Mouse (Mus musculus) stomach, embryonic 15.5 days (tissue): ENCODE results near the gene Fars2. TPM values are rescaled to one million over a fixed set of nuclear protein-coding genes. Genes with fewer than 3 reads are reported as not detected.
"Not testable (repeated sequence)": the region's sequence is repeated elsewhere in the genome, so short reads cannot be mapped to it uniquely, and the experiment has no call there.

Source experiments
- ATAC-seq: fragments of 200-750 bp; cut with Nextera tagmentation; 2 replicates; pipeline ENCODE4 v1.8.0; 2017; ENCODE audit warnings: low read depth, moderate number of reproducible peaks, moderate TSS enrichment; ENCODE audit not compliant: insufficient read depth, low FRiP score
- H3K27ac ChIP-seq: fragments of 300-500 bp; sonication (generic); 2 replicates; pipeline ENCODE4 v1.5.1; 2015; ENCODE audit warnings: mild to moderate bottlenecking, inconsistent platforms
- H3K27me3 ChIP-seq: fragments of 300-500 bp; sonication (generic); replicated peaks from 2 replicates; pipeline ENCODE4 v1.6.1; 2015; ENCODE audit warnings: inconsistent platforms
- H3K36me3 ChIP-seq: fragments of 300-500 bp; sonication (generic); 2 replicates; pipeline ENCODE4 v1.6.1; 2015; ENCODE audit warnings: inconsistent platforms
- H3K4me1 ChIP-seq: fragments of 300-500 bp; sonication (generic); 2 replicates; pipeline ENCODE4 v1.6.1; 2015; ENCODE audit warnings: inconsistent platforms
- H3K4me2 ChIP-seq: fragments of 300-500 bp; sonication (generic); 2 replicates; pipeline ENCODE4 v1.6.1; 2015; ENCODE audit warnings: mild to moderate bottlenecking, inconsistent platforms
- H3K4me3 ChIP-seq: fragments of 300-500 bp; sonication (generic); replicated peaks from 2 replicates; pipeline ENCODE4 v1.5.1; 2015; ENCODE audit warnings: inconsistent platforms
- H3K9ac ChIP-seq: fragments of 300-500 bp; sonication (generic); 2 replicates; pipeline ENCODE4 v1.6.1; 2015; ENCODE audit warnings: inconsistent platforms
- H3K9me3 ChIP-seq: fragments of 300-500 bp; sonication (generic); 2 replicates; pipeline ENCODE4 v1.6.1; 2016; ENCODE audit warnings: inconsistent platforms
- WGBS: fragments of 180-500 bp; shearing (Covaris S2); methylation state at CpG from one replicate; pipeline ENCODE4 v1.1.7; 2015; 5-methylcytosine and 5-hydroxymethylcytosine counted together
- polyA plus RNA-seq: library from polyadenylated mRNA; unstranded; fragments of >200 nt; fragmentation: Nextera tagmentation; extraction: Ambion mirVana; gene quantifications from 2 replicates; pipeline ENCODE4 v1.2.1, GENCODE M21; 2015

Gene Fars2
- polyA plus RNA-seq, 1 experiment from 2014 or later, result 39.5 TPM

DNA sequence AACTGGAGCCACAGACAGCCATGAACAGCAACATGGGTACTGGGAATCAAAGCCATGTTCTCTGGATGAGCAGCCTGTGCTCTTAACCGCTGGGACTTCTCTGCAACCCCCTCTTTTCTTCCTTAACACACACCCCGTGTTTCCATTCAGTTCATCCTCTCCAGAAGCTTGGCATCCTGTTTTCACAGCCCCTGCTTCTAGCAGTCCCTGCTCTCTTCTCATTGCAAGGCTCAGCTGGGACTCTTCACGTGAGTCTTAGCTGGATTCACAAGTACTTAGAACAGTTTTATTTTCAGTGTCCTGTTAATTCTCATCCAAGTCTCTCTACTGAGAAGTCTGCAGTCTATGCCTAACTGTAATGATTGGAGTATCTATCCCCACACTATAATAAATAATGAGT, 334.2 kb downstream of the Fars2 start:
- H3K36me3 ChIP-seq, result no peaks in the 10 kb centered on the region
- no peaks in the 10 kb centered on the region for H3K9me3 ChIP-seq
- no peak overlapping the region for H3K4me3 ChIP-seq
- ATAC-seq, result no peak; the same call in 1 of the 2 replicates
- no peak overlapping the region for H3K4me2 ChIP-seq
- H3K9ac ChIP-seq, result no peak overlapping the region
- H3K27ac ChIP-seq, result no peak overlapping the region
- 45% methylated on average over 3 of the region's 3 CpGs for WGBS
- no peaks in the 10 kb centered on the region for H3K27me3 ChIP-seq
- H3K4me1 ChIP-seq, result no peaks in the 10 kb centered on the region

DNA sequence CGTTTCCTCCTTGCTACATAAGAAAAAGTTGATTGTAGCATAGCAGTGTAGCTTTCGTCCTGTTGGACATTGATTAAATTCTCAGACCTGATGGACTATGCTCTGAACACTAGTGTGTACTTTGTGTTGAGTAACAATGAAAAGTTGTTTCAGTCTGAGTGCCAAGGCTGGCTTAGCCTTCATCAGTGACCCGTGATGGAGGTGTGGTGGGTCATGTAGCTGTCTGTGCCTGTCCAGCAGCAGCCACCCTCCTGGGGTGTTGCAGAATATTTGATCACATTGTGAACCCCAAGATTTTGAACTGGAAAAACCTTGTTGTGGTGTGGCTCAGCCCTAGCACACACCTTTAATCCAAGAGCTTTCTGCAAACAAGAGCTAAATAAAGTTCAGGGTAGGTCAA, 343.3 kb downstream of the Fars2 start:
- H3K27me3 ChIP-seq, result no peaks in the 10 kb centered on the region
- no peaks in the 10 kb centered on the region for H3K36me3 ChIP-seq
- WGBS, result 49% methylated on average over 3 of the region's 3 CpGs
- H3K4me2 ChIP-seq, result no peak overlapping the region
- H3K4me1 ChIP-seq, result no peaks in the 10 kb centered on the region
- peak; percentile 35; the same call in 1 of the 2 replicates for ATAC-seq
- no peak overlapping the region for H3K4me3 ChIP-seq
- no peak overlapping the region for H3K9ac ChIP-seq
- H3K27ac ChIP-seq, result no peak overlapping the region
- no peaks in the 10 kb centered on the region for H3K9me3 ChIP-seq

DNA sequence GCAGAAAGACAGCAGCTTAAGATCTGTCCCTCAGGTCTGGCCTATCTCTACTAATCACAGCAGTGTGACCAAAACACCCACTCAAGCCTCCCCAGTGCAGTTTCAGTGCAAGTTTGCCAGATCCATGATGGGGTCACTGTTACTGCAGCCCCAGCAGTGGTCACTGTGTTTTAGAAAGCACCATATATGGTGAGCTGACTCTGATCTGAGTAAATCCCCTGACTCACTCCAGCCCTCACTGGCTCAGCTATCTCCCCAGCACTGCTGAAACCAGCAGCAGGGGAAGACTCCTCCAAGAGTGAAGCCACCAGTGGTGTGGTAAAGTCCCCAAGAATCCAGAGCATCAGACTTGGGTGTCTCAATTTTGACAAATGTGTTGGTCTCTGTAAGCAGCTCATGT, 346.5 kb downstream of the Fars2 start:
- H3K27ac ChIP-seq, result no peak overlapping the region
- H3K4me3 ChIP-seq, result no peak overlapping the region
- no peak overlapping the region for H3K4me2 ChIP-seq
- H3K9ac ChIP-seq, result no peak overlapping the region
- no peaks in the 10 kb centered on the region for H3K9me3 ChIP-seq
- no peaks in the 10 kb centered on the region for H3K4me1 ChIP-seq
- H3K36me3 ChIP-seq, result no peaks in the 10 kb centered on the region
- ATAC-seq, result no peak
- no peaks in the 10 kb centered on the region for H3K27me3 ChIP-seq

DNA sequence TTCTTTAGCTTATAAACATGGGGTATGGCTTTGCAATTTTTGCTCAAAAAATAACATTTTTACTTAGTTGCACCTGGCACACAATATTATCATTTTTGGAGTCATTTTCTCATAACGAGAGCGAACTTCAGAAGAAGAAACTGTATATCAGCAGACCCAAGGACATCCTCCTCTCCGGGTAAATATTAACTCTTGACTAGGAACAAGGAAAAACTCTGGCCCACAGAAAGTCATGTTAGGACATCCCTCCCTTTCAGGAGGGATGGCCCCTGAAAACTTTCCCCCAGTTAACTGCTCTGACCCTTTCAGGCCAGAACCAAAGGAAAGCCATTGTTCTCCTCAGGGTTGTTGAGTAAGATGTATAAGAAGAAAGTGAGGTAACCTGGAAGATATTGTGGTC, 348.9 kb downstream of the Fars2 start:
- H3K9ac ChIP-seq, H3K27ac ChIP-seq, H3K9me3 ChIP-seq, H3K4me2 ChIP-seq, H3K4me1 ChIP-seq, H3K36me3 ChIP-seq, H3K27me3 ChIP-seq, ATAC-seq, H3K4me3 ChIP-seq: not testable (repeated sequence)
- WGBS, result 84% methylated on average over 3 of the region's 3 CpGs

DNA sequence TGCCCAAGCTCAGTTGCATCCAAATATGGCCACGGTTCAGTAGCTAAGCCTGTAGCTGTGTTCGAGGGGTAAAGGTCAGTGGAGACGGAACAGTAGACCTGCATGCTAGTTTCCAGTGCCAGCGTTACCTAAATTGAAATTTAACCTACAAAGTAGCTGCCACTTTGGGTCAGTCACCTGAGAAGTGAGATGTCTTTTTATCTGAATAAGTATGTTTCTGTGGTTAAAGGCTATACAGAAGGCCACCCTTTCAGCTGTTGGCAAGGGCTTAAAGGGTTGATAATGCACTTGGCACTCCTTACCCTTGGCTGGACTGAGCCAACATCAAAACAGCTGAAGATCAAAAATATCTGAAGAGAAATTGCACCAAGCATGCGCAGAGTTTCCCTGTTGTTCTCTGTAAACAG, 349.3 kb downstream of the Fars2 start:
- H3K9me3 ChIP-seq, result no peaks in the 10 kb centered on the region
- H3K27me3 ChIP-seq, result no peaks in the 10 kb centered on the region
- no peaks in the 10 kb centered on the region for H3K4me1 ChIP-seq
- no peak overlapping the region for H3K4me3 ChIP-seq
- H3K4me2 ChIP-seq, result no peak overlapping the region
- no peak for ATAC-seq
- no peaks in the 10 kb centered on the region for H3K36me3 ChIP-seq
- H3K9ac ChIP-seq, result no peak overlapping the region
- WGBS, result 88% methylated on average over 5 of the region's 5 CpGs
- no peak overlapping the region for H3K27ac ChIP-seq

DNA sequence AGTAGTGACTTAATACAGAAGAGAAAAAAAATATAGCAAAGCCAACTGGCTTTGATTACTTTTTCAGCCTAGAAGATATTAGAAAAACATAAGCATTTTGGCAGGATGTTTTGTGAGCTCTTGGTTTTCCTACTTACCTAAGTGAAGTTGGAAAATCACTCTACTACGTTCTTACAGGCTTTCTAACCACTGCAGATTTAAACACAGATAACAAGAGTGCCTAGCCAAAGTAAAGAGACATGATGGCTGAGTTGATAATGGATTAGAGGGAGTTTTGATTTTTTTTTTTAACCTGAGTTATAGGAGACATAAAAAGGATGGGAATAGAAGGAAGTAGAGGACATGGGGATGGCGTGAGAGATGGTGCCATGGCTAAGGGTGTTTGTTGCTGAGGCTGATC, 350.6 kb downstream of the Fars2 start:
- Histone ChIP-seq H3K4me2 (no peak overlapping the region), H3K4me1 (no peaks in the 10 kb centered on the region), H3K36me3 (no peaks in the 10 kb centered on the region), H3K27ac (no peak overlapping the region), H3K9ac (no peak overlapping the region), H3K4me3 (no peak overlapping the region), H3K9me3 (no peaks in the 10 kb centered on the region), H3K27me3 (no peaks in the 10 kb centered on the region)
- WGBS, result 57% methylated on average over 2 of the region's 2 CpGs
- no peak for ATAC-seq

DNA sequence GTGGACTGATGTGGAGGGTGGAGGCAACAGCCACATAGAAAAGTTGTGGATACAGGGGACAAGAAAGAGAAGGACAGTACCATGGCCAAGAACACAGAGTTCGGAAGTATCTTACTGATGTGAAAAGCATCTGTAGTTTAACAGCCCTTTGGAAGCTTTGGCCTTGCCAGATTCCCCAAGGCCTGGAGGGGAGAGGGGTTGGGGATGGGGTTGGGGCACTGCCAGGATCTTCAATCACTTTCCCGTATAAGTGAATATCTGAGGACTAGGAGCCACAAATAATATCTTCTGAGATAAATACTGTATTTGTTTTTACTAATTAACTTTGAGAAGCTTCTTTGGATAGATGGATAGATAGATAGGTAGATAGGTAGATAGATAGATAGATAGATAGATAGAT, 351.8 kb downstream of the Fars2 start:
- Histone ChIP-seq H3K4me3 (no peak overlapping the region), H3K9ac (no peak overlapping the region), H3K36me3 (no peaks in the 10 kb centered on the region), H3K4me2 (no peak overlapping the region), H3K9me3 (no peaks in the 10 kb centered on the region), H3K27me3 (no peaks in the 10 kb centered on the region), H3K4me1 (no peaks in the 10 kb centered on the region), H3K27ac (no peak overlapping the region)
- ATAC-seq, result no peak
- 76% methylated on average over 2 of the region's 2 CpGs for WGBS

DNA sequence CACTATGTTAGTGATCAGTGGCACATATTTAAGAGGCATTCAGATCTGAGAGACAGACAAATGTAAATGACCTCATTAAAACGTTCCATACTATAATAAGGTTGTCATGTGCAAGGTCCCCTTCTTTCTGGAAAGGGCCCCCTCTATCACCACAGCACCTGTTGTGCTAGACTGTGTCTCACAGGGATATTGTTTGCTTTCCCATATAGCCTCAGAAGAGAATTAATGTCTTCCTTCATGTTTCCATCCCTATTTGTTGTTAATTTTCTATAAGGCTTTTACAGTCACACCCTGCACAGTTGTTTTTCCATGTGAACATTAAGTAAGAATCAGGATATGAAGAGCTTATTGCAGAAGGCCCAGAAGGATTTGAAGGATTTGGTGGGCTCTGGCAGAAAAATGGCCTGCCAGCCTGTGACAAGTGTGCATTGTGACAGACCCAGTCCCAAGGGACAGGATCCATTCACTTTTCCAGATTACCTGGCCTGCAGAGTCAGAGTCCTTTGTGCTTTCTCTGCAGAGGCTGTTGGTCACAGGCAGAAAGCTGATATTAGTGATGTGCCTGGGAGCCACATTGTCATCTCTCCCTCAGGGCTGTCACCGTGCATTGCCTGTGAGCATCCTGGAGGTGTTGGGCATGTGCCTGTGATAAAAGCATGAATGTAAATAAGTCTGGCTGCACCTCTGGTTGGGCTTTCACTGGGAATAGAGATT, 352.4 kb downstream of the Fars2 start:
- Histone ChIP-seq H3K4me3 (no peak overlapping the region), H3K4me2 (no peak overlapping the region), H3K9me3 (no peaks in the 10 kb centered on the region), H3K27ac (no peak overlapping the region), H3K9ac (no peak overlapping the region), H3K36me3 (no peaks in the 10 kb centered on the region), H3K27me3 (no peaks in the 10 kb centered on the region), H3K4me1 (no peaks in the 10 kb centered on the region)
- 72% methylated on average over 2 of the region's 2 CpGs for WGBS
- no peak for ATAC-seq

DNA sequence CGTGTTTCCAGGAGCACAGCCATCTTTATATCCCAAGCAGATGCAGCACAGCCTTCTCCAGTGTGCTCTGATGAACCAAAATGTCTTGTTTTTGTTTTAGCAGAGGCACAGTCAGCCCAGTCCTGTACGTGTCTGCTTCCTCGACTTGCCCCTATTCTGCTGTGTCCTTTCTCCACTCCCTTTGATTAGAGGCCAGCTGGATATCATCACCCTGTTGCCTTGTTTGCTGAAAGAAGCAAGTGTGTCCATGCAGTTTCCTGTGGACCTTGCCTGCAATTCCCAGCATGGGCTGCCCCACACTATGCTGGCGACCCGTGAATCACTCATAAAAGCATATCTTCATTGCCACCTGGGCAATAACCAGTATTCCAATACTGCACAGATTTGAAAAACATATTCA, 360.4 kb downstream of the Fars2 start:
- H3K27me3 ChIP-seq, result no peaks in the 10 kb centered on the region
- no peak overlapping the region for H3K9ac ChIP-seq
- no peak overlapping the region for H3K4me2 ChIP-seq
- no peaks in the 10 kb centered on the region for H3K4me1 ChIP-seq
- no peaks in the 10 kb centered on the region for H3K36me3 ChIP-seq
- ATAC-seq, result no peak
- H3K9me3 ChIP-seq, result no peaks in the 10 kb centered on the region
- H3K4me3 ChIP-seq, result no peak overlapping the region
- no peak overlapping the region for H3K27ac ChIP-seq
- WGBS, result 48% methylated on average over 5 of the region's 5 CpGs

DNA sequence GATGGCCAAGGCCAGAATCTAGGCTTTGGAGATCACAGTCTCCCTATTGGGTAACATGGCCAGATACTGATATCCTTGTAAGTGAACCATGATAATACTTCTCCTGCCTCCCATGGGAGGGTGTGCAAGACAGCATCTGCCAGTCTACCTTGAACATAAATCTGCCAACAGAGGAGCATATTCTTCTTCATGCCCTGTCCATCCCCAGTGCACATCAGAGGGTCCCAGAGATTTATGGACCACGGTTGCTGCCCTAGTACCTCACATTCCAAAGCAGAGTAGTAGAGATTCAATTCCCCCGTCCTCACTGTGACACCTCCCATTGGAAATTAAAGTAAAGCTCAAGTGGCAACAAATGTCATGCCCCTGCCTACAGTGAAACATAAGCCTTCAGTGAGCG, 361.0 kb downstream of the Fars2 start:
- no peaks in the 10 kb centered on the region for H3K36me3 ChIP-seq
- no peaks in the 10 kb centered on the region for H3K27me3 ChIP-seq
- no peak overlapping the region for H3K4me2 ChIP-seq
- WGBS, result 67% methylated on average over 3 of the region's 3 CpGs
- no peaks in the 10 kb centered on the region for H3K9me3 ChIP-seq
- H3K4me1 ChIP-seq, result no peaks in the 10 kb centered on the region
- no peak for ATAC-seq
- no peak overlapping the region for H3K9ac ChIP-seq
- no peak overlapping the region for H3K27ac ChIP-seq
- no peak overlapping the region for H3K4me3 ChIP-seq

DNA sequence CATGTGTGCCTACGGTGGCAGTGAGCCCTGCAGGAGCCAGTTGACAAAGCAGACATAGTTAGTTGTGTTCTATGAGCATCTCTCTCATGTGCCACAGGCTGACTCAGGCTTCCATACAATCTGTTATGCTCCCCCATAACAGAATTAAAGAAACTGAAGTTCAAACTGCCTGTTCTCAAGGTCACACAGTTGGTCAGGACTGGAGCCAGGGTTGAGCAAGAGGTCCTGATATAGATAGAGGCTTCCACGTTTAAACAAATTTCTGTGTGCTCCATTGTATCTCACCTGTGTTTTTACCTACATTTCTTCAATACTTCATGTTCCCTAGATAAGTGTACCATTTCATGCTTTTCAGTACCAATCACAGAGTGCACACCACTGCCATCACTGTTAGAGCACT, 362.9 kb downstream of the Fars2 start:
- no peak for ATAC-seq
- 92% methylated on average over 2 of the region's 2 CpGs for WGBS
- no peak overlapping the region for H3K4me2 ChIP-seq
- no peak overlapping the region for H3K27ac ChIP-seq
- H3K4me1 ChIP-seq, result no peaks in the 10 kb centered on the region
- no peak overlapping the region for H3K9ac ChIP-seq
- H3K27me3 ChIP-seq, result no peaks in the 10 kb centered on the region
- no peaks in the 10 kb centered on the region for H3K36me3 ChIP-seq
- no peak overlapping the region for H3K4me3 ChIP-seq
- no peaks in the 10 kb centered on the region for H3K9me3 ChIP-seq

DNA sequence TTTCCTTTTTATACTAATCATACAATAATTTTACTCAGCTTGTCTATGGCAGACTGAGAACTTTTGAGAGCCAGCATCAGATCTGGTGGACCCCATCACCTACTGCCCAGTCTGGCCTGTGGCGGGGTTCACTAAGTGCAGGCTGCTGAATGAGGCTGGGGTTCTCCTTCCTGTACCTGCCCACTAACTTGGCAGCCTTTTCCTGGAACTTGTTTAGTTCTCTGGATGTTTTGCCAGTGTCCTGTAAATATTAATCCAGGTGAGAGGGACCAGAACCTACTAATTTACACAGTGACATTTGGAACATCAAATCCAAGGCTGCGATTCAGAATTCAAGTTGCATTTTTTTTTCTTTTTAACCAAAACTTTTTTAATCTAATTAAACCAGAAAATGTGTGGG, 367.2 kb downstream of the Fars2 start:
- no peaks in the 10 kb centered on the region for H3K4me1 ChIP-seq
- ATAC-seq, result no peak
- no peak overlapping the region for H3K4me2 ChIP-seq
- H3K9me3 ChIP-seq, result no peaks in the 10 kb centered on the region
- no peak overlapping the region for H3K27ac ChIP-seq
- no peaks in the 10 kb centered on the region for H3K27me3 ChIP-seq
- H3K9ac ChIP-seq, result no peak overlapping the region
- H3K36me3 ChIP-seq, result no peaks in the 10 kb centered on the region
- no peak overlapping the region for H3K4me3 ChIP-seq
- WGBS, result 96% methylated on average over 2 of the region's 2 CpGs

DNA sequence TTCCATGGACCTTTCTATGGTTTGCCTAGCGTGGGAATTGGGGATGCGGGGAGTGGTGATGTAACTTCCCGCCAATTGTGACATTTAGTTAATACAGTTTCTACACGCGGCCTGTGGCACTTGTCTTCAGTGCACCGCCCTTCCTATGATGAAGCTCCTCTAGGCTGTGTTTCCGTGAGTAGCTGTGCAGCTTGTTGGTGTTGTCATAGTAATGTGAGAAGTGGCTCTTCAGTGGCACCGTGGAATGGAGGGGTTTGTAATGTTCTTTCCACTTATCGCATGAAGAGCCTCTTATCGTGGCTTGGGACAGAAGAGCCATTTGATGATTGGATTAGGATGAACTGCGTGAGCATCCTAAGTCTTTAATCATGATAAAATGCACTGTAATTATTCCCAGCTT, 369.5 kb downstream of the Fars2 start:
- Histone ChIP-seq H3K27me3 (no peaks in the 10 kb centered on the region), H3K27ac (no peak overlapping the region), H3K4me1 (no peaks in the 10 kb centered on the region), H3K4me3 (no peak overlapping the region), H3K9me3 (no peaks in the 10 kb centered on the region), H3K4me2 (no peak overlapping the region), H3K9ac (no peak overlapping the region), H3K36me3 (no peaks in the 10 kb centered on the region)
- ATAC-seq, result no peak
- 89% methylated on average over 11 of the region's 11 CpGs for WGBS
